Mouse (Mus musculus) CH12.LX (cell line): ENCODE data around the gene Irgm2.

Experiments used
- ELF1 ChIP-seq: IDR thresholded peaks from 2 replicates; pipeline ENCODE4 v1.6.1; 2014; ENCODE audit warnings: low read depth, mild to moderate bottlenecking, inconsistent platforms, low read length, improper control_type of control experiment
- EP300 ChIP-seq: IDR thresholded peaks from 2 replicates; pipeline ENCODE4 v1.6.1; 2011; ENCODE audit warnings: low read length, improper control_type of control experiment
- GABPA ChIP-seq: IDR thresholded peaks from 2 replicates; pipeline ENCODE4 v1.6.1; 2012; ENCODE audit warnings: low read depth, low read length, improper control_type of control experiment, inconsistent platforms; ENCODE audit not compliant: insufficient replicate concordance
- MAFK ChIP-seq: IDR thresholded peaks from 2 replicates; pipeline ENCODE4 v1.6.1; 2011; ENCODE audit warnings: low read length, improper control_type of control experiment; ENCODE audit not compliant: insufficient replicate concordance
- NRF1 ChIP-seq: IDR thresholded peaks from 2 replicates; pipeline ENCODE4 v1.6.1; 2014; ENCODE audit warnings: low read depth, mild to moderate bottlenecking, inconsistent platforms, low read length, improper control_type of control experiment, moderate library complexity
- POLR2A ChIP-seq: IDR thresholded peaks from 2 replicates; pipeline ENCODE4 v1.6.1; 2011; ENCODE audit warnings: low read depth, mild to moderate bottlenecking, improper control_type of control experiment, low read length
- TCF12 ChIP-seq: IDR thresholded peaks from 2 replicates; pipeline ENCODE4 v1.6.1; 2014; ENCODE audit warnings: low read depth, mild to moderate bottlenecking, inconsistent platforms, low read length, improper control_type of control experiment

GRCm38 (mm10) chr11:58211682-58212067 is 12.3 kb downstream of the Irgm2 start:
- TF ChIP-seq ELF1 (no peak), NRF1 (no peak), POLR2A (no peak), MAFK (no peak), TCF12 (no peak), EP300 (no peak), GABPA (no peak)
